Mouse (Mus musculus): ENCODE data around the gene Nfkb2.

- TF ChIP-seq POLR2A (IDR thresholded peaks at IDR 0.05; ENCODE audit: control insufficient read depth, extremely low read depth, insufficient read depth, low read length, poor library complexity) (no peak), CTCF (IDR thresholded peaks at IDR 0.05; ENCODE audit: borderline replicate concordance, control insufficient read depth, extremely low read depth, insufficient read depth, low read length, poor library complexity) (no peak)
These were observed 801 bp downstream of the Nfkb2 start for GRCm38 (mm10) chr19:46304908-46305333.

Measured in thymus, adult 2 months (tissue).